Mouse (Mus musculus) E14TG2a.4 (cell line): ENCODE data around the gene Ampd1.

Experiments used
- H3K27me3 ChIP-seq: 2 replicates; pipeline ENCODE4 v1.6.1; 2014; ENCODE audit warnings: low read length, control low read depth; ENCODE audit not compliant: insufficient read depth
- H3K36me3 ChIP-seq: 2 replicates; pipeline ENCODE4 v1.6.1; 2014; ENCODE audit warnings: low read length, control low read depth; ENCODE audit not compliant: insufficient read depth
- H3K4me1 ChIP-seq: replicated peaks from 2 replicates; pipeline ENCODE4 v1.6.1; 2014; ENCODE audit warnings: low read depth, low read length, control low read depth
- H3K4me3 ChIP-seq: replicated peaks from 2 replicates; pipeline ENCODE4 v1.5.1; 2014; ENCODE audit warnings: mild to moderate bottlenecking, low read length
- H3K9me3 ChIP-seq: 2 replicates; pipeline ENCODE4 v1.6.1; 2014; ENCODE audit warnings: low read length, control low read depth
- CTCF ChIP-seq: conservative IDR thresholded peaks from 2 replicates; pipeline ENCODE4 v1.5.1; 2014; ENCODE audit warnings: low read length
- NANOG ChIP-seq: IDR thresholded peaks from 2 replicates; pipeline ENCODE4 v1.6.1; 2014; ENCODE audit warnings: borderline replicate concordance, low read length, mixed read lengths
- POU5F1 ChIP-seq: IDR thresholded peaks from 2 replicates; pipeline ENCODE4 v1.6.1; 2014; ENCODE audit warnings: low read length, borderline replicate concordance

Gene Ampd1

DNA sequence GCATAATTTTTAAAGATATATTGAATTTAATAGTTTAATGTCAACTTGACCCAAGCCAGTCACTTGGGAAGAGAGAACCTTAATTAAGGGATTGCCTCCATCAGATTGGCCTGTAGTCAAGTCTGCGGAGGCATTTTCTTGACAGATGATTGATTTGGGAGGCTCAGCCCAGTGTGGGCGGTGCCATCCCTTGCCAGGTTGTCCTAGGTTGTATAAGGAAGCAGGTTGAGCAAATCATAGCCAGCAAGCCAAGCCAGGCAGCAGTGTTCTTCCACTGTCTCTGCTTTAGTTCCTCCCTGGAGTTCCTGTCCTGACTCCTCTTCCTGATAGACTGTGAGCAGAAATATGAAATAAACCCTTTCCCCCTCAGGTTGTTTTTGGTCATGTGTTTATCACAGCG is 49.8 kb downstream of the Ampd1 start:
- TF ChIP-seq CTCF (no peak), NANOG (no peak), POU5F1 (no peak)
- H3K4me1 ChIP-seq, result peaks cover 86% of the 10 kb centered on the region
- peak overlapping the region; percentile 20; the same call in 1 of the 2 replicates for H3K4me3 ChIP-seq
- H3K36me3 ChIP-seq, result peaks cover 9% of the 10 kb centered on the region; the same call in 1 of the 2 replicates
- no peaks in the 10 kb centered on the region for H3K27me3 ChIP-seq
- no peaks in the 10 kb centered on the region for H3K9me3 ChIP-seq

DNA sequence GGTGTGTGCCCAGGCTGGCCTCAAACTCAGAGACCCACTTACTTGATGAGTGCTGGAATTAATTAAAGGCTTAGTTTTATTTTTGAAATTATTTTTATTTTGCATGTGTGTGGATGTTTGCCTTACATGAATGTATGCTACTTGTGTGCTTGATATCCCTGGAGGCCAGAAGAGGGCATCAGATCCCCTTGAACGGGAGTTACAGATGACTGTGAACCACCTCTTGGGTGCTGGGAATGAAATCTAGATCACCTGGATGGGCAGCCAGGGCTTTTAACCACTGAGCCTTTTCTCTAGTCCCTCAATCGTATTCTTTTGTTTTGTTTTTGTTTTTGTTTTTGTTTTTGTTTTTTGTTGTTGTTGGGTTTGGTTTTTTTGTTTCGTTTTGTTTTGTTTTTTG is 52.3 kb downstream of the Ampd1 start:
- Histone ChIP-seq H3K27me3 (no peaks in the 10 kb centered on the region), H3K4me3 (no peak overlapping the region), H3K9me3 (no peaks in the 10 kb centered on the region), H3K36me3 (peaks cover 24% of the 10 kb centered on the region), H3K4me1 (peaks cover 87% of the 10 kb centered on the region)
- TF ChIP-seq NANOG (no peak), POU5F1 (no peak), CTCF (peak; percentile 19; the same call in 1 of the 2 replicates)

DNA sequence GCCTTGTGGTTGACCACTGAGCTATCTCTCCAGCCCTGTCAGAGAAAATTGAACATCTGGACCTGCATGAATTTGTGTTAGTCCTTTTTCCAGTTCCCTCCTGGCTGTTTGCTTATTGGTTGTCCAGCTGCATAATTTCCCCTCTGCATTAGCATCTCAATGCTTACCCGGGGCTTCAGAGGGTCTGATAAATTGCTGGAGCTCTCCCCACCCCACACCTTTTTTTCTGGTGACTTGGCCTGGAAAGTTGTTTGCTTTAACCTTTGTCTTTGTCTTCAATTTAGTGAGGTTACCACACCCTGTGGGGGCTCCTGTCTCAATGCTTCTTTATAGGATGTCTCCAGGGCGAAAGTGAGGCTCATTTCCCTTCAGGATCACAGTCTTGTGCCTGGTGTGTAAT is 53.4 kb downstream of the Ampd1 start:
- TF ChIP-seq NANOG (0 out of 2 replicates have a peak, but pooled peaks have one; percentile 17), CTCF (no peak), POU5F1 (peak; percentile 70; the same call in 1 of the 2 replicates)
- Histone ChIP-seq H3K36me3 (peaks cover 35% of the 10 kb centered on the region), H3K4me3 (peak overlapping the region; percentile 71), H3K4me1 (peaks cover 87% of the 10 kb centered on the region), H3K27me3 (no peaks in the 10 kb centered on the region), H3K9me3 (no peaks in the 10 kb centered on the region)

DNA sequence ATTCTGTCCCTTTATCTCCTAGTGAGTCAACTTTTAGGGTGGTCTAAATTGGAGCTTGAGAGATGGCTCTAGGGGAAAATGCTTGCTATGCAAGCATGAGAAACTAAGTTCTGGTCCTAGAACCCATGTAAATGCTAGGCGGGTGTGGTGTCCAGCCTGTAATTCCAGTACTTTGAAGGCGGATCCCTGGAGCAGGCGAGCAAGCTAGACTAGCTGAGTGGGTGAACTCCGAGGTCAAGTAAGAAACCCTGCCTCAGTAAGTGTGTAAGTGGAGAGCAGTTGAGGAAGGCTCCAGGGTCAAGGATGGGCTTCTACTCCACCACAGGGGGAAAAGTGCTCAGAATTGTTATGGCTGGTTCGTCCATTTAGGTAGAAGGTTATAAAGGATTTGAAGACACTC is 53.9 kb downstream of the Ampd1 start:
- TF ChIP-seq NANOG (no peak), CTCF (no peak), POU5F1 (no peak)

DNA sequence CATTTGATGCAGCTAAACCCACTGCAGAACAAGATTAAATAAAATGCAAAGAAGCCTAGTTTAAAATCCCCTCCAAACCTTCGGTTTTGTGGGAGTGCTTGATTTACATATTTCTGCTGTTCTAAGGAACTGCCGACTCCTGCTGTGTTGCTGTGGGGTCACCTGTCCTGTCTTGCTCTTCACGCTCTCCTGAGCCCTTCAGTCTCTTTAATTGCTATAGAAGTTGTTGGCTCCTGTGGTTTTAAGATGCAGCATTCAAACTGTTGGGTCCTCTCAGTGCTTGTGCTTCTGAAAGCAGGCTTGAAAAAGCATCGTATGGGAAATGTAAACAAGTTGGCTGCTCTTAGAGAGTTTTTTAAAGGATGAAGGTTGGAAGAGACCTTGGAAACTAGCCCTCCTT is 54.4 kb downstream of the Ampd1 start:
- peak overlapping the region; percentile 71 for H3K4me3 ChIP-seq
- no peaks in the 10 kb centered on the region for H3K27me3 ChIP-seq
- peaks cover 87% of the 10 kb centered on the region for H3K4me1 ChIP-seq
- H3K36me3 ChIP-seq, result peaks cover 46% of the 10 kb centered on the region
- no peaks in the 10 kb centered on the region for H3K9me3 ChIP-seq
- peak; percentile 37; the same call in 1 of the 2 replicates for TF ChIP-seq NANOG
- TF ChIP-seq CTCF, result no peak

More for the DNA sequence above, 53.9 kb downstream of the Ampd1 start:
- Histone ChIP-seq H3K4me1 (peaks cover 87% of the 10 kb centered on the region), H3K4me3 (peak overlapping the region; percentile 71), H3K36me3 (peaks cover 40% of the 10 kb centered on the region), H3K27me3 (no peaks in the 10 kb centered on the region), H3K9me3 (no peaks in the 10 kb centered on the region)

DNA sequence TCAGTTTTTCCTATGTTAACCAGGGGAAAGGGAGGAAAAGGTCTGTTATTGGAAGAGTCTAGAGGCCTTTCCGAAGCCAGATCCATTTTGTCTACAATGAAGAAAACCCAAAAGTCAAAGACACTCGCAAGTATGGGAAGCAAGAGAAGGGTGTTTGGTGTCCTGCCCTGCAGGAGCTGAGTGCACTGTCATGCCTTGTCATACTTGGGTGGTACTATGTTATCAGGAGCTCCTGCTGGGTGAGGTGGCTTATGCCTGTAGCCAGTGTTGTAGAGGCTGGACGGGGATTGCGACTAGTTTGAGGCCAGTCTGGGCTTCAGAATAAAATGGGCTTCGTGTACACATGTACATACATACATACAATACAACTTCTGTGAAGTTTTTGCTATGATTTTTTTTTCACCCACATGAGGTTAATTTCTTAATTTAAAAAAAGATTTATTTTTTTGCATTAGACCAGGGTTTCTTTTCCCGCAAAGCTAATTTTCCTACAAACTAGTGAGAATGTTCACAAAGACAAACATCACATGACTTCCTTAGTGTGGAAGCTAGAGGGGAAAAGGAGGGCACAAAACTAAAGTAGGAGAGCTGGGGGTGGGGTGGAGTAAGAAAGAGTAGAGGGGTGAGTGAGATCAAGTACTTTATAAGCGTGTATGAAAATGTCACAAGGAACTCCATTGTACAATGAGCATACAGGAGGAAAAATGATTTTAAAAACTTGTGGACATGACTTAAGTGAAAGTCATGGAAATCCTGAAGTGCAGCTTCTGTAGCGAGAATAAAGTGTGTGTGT is 55.7 kb downstream of the Ampd1 start:
- Histone ChIP-seq H3K36me3 (peaks cover 59% of the 10 kb centered on the region), H3K9me3 (no peaks in the 10 kb centered on the region), H3K4me3 (peak overlapping the region; percentile 71), H3K4me1 (peaks cover 78% of the 10 kb centered on the region), H3K27me3 (no peaks in the 10 kb centered on the region)
- TF ChIP-seq POU5F1 (no peak), NANOG (no peak), CTCF (no peak)

DNA sequence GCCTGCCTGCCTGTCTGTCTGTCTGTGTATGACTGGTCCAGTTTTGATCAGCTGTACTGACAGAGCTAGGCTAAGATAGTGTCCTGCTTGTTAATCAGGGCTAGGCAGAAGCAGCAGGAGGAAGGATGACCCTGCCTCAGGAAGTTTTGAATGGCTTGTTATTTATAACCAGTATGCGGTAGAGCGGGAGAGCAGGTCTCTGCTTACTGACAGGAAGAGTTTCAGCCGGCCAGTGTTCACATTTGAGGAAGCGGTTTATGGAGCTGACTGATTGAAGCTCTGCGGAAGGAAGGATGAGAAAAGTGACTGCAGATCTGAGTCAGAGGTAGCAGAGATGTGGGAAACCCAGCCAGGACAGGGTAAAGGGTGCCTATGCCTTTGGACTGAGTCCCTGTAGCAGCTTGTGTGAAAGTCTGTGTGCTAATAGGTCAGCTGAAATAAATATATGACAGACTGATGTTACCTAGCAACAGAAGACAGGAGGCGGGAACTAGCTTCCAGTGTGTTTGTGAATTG is 56.5 kb downstream of the Ampd1 start:
- H3K27me3 ChIP-seq, result no peaks in the 10 kb centered on the region
- peaks cover 59% of the 10 kb centered on the region for H3K36me3 ChIP-seq
- TF ChIP-seq CTCF, result no peak
- TF ChIP-seq POU5F1, result no peak
- TF ChIP-seq NANOG, result no peak
- peak overlapping the region; percentile 71 for H3K4me3 ChIP-seq
- no peaks in the 10 kb centered on the region for H3K9me3 ChIP-seq
- H3K4me1 ChIP-seq, result peaks cover 70% of the 10 kb centered on the region

DNA sequence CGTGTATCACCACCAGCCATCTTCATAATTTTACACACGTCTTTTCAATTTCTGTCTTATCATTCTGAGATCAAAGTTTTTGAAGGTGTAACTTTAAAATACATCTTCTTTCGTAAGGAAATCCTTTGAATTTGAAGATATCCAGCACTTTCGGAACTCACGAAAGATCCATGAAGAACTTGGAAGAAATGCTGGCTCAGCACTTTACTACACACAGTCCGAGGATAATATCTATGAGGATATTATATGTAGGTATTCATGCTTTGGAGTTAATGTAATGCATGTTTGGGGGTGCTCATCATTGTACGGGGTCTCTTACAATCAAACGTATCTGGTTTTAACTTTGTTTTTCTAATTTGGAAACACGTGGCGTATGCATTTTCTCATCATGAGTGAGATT is 59.3 kb downstream of the Ampd1 start:
- Histone ChIP-seq H3K27me3 (no peaks in the 10 kb centered on the region), H3K36me3 (peaks cover 79% of the 10 kb centered on the region), H3K9me3 (no peaks in the 10 kb centered on the region), H3K4me3 (peak overlapping the region; percentile 8; the same call in 1 of the 2 replicates), H3K4me1 (peaks cover 75% of the 10 kb centered on the region)
- TF ChIP-seq POU5F1 (no peak), NANOG (no peak)
